Mouse (Mus musculus): ENCODE measurements around the gene Trp63.

The Trp63 gene

DNA sequence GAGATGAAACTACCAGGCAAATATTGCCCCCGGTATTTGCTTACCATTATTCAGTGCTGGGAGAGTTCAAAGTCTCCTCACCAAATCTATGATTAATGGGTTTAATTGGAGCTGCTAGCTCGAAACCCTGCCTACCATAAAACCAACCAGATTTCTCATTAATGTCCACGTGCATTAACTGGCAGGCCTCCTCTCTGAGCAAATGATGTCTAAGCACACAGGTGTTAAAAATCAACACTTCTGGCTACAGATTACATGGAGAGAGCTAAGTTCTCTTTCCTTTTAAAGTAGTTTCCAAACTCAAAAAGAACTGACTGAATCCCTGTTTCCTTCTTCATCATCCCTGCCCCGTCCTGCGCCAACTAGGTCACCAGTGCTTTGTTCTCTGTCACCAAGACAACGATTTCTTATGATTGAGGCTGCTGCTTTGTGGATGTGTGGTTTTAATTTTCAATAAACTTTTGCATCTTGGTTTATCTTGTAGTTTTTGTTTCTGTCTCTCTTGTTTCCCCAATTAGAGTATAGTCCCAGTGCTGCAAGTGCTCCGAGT lies 193.9 kb downstream of the Trp63 start:
- DNase-seq, result no peak

- no peak for DNase-seq
Observed at GRCm38 (mm10) chr16:25878116-25878515, 194.6 kb downstream of the Trp63 start.

- DNase-seq, result no peak
Observed at GRCm38 (mm10) chr16:25899071-25899470, 215.5 kb downstream of the Trp63 start.

DNA sequence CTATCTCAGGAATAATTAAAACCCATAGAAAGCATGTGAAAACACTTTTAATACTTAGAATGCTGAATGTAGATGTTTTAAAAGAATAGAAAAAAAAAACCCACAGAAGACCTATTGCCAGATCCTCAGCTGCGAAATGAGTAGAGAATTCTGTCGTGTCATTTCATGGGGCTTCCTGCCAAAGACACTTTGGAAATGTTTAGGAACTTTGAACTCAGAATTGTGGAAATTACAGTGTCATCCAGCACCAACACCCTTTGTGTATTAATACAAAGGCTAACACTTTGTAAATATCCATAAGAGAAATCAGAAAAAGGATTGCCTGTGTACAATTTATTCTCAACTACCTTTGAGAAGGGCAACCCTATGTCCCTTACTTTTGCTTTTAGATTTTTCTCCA lies 216.1 kb downstream of the Trp63 start:
- DNase-seq, result peak; percentile 33

GRCm38 (mm10) chr16:25900389-25900908 lies 216.9 kb downstream of the Trp63 start:
- peak; percentile 13 for DNase-seq

DNA sequence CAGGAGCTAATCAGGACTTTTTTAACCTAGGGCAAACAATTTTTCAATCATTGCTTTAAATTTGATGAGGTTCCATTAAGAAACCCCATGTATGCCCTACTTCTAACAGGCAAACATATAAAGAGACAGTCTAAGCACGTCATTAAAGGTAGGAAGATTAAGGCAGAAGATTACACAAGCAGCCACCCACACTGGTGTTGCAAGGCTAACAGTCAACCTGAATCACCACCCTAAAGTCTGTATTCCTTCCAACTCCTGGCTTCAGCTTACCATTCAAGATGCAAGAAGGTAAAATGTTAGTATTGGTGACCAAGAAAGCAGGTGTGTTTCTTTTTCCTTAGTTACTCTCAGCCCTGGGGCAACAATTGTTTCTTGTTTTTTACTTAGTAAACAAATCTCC lies 228.6 kb downstream of the Trp63 start:
- no peak for DNase-seq

DNA sequence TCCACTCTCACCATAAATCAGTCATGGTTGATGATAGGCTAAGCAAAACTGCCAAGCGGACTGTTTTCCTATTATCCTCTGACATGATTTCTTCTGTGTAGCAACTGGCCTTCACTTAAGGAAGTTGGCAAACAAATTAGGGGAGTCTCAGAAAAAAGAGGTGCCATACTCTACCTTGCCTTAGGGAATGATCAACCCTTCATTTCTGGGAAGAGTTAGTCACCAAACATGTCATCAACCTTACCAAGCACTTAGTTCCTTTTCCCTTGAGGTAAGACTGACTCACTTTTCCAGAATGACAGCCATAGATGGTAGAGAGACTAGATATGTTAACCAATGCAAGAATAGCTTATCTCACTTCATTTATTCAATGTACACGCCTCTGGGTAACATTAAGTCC lies 250.6 kb downstream of the Trp63 start:
- no peak for DNase-seq

All from lung, postnatal 10 days (tissue).